Mouse (Mus musculus): ENCODE data around the gene Tax1bp1.

DNA sequence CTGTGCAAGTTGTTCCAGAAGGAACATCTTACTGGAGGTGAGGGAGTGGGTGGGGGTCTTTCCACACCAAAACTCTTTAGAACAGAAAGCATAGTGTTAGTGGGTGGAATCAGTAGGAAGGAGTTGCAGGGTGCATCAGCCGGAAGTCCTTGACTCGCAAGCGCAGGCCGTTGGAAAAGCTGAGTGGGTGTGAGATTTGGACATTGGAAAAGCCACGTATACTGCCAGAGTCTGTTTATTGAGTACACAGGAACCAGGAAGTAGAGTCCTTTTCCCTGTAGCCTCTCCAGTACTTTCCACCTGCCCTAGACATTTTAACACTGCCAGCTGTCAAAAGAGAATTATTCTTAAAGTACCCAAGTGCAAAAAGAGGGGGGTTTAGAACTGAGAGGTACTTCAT, 5.7 kb upstream of the Tax1bp1 start:
- TF ChIP-seq CTCF (IDR thresholded peaks at IDR 0.05; ENCODE audit: insufficient read depth, low read depth, low read length) (no peak), POLR2A (IDR thresholded peaks at IDR 0.05; ENCODE audit: insufficient read depth, low read depth, low read length) (no peak)

Data from olfactory bulb, adult 2 months (tissue).